Mouse (Mus musculus) CD4-positive helper T cell, adult 2 months (primary cell): Measurements from ENCODE around the gene Agpat2.

ENCODE experiments used
- DNase-seq: peaks from one replicate; pipeline ENCODE4 v3.0.0-alpha.2; 2012; ENCODE audit warnings: low read depth, missing footprints, low spot score

Agpat2 gene

DNA sequence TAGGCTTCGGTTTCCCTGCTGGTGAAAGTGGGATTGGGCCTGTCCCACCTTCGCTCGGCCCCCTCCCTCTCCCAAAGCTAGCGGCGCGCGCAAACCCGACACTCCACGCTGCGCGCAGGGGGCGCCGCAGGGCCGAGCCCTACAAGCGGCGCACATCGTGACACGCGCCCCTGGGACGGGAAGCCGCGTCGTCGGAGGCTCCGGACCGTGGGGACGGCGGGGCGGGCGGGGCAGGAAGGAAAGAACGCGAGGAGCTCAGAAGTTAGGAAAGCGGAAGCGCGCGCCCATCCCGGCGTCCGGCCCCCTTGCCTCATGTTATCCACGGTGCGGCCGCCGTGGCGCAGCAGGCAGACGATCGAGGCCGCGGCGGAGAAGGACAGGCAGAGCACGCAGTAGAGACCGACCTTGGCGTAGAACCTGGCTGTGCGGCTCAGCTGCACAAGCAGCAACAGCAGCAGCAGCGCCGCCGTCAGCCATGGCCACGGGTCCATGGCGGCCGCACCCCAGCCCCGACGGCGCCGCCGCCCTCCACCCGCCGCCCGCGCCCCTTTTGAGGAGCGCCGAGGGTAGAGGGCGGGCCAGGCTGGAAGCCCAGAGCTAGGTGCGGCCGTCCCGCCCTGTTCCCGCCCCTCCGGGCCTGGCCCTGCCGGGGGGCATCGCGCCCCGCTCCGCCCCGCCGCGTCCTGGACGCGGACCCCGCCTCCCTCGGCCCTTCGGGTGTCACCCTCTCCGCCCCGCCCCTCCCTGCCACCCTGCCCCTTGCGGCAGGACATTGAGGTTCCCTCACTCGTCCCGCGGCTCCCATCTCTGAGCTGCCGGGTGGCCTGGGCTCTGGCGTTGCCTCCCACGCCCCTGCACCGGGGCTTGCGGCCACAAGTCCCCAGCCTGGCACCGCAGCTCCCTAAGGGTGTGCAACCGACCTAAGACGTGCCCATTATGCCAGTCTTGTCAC is at the start of gene Agpat2:
Agpat2 (minus strand) TSS at position 698 of the 952 bp plus-strand sequence.
- DNase-seq: peak; percentile 87

DNA sequence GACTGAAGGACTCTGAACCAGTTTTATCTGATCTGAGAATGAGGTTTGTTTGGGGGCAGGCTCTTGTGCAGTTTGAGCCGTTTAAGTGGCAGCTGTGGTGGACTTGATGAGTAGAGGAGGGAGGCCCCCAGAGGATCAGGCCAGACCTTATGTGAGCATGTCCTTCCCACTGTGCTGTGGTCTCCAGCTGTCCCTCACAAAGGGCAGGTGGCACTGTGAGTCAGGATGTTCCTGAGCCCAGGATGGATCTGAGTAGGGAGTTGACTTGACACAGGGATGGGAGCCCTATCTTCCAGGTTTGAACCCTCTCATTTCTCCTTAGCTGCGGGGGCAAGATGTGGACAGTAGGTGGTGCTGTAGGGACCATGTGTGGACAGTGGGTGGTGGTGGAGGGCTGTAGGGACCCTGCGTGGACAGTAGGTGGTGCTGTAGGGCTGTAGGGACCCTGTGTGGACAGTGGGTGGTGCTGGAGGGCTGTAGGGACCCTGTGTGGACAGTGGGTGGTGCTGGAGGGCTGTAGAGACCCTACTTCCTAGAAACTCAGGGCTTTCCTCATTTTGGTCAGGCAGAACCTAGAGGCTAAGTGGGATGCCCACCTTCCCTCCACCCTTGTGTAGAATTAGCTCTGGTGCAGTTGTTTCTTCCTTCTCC is 42.6 kb upstream of the Agpat2 start:
- DNase-seq: peak; percentile 90

DNA sequence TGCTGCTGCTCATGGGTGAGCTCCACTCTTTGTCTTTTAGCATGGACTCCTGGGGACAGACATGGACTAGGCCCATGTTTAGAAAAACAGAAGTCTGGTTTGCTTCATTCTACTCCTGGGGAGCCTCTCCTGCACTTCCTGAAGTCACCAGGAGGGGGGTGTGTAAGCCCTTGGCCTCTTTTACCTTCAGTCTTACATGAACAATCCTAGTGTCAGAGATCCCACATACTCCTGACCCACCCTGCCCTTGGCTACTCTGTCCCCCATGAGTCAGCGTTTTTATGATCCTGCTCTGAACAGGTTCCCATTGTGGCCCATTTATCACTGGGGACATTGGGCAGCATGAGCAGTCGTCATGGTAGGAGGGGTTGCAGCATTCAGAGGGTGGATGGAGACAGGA is 39.7 kb upstream of the Agpat2 start:
- peak; percentile 68 for DNase-seq

DNA sequence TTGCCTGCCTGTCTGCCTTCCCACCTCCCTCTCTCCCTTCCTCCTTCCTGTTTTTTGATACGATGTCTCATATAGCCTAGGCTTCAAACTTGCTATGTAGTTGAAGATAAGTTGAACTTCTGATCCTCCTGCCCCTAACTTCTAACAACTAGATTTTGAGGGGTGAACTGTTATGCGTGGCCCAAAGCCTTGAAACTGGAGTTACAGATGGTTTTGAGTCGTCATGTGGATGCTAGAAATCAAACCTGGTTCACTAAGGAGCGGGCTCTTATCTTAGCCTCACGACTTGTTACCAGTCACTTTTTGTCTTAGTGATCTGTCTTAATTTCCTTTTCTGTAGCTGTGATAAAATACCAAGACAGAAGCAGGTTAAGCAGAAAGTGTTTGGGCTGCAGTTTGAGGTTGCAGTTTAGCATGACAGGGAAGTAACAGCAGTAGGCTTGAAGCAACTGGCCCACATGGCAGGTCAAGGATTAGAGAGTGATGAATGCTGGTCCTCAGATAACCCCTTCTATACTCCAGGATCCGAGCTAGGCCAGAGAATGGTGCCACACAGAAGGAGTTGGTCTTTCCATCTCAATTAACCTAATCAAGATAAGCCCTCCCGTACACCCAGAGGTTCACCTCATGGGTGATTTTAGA is 36.9 kb upstream of the Agpat2 start:
- no peak for DNase-seq

DNA sequence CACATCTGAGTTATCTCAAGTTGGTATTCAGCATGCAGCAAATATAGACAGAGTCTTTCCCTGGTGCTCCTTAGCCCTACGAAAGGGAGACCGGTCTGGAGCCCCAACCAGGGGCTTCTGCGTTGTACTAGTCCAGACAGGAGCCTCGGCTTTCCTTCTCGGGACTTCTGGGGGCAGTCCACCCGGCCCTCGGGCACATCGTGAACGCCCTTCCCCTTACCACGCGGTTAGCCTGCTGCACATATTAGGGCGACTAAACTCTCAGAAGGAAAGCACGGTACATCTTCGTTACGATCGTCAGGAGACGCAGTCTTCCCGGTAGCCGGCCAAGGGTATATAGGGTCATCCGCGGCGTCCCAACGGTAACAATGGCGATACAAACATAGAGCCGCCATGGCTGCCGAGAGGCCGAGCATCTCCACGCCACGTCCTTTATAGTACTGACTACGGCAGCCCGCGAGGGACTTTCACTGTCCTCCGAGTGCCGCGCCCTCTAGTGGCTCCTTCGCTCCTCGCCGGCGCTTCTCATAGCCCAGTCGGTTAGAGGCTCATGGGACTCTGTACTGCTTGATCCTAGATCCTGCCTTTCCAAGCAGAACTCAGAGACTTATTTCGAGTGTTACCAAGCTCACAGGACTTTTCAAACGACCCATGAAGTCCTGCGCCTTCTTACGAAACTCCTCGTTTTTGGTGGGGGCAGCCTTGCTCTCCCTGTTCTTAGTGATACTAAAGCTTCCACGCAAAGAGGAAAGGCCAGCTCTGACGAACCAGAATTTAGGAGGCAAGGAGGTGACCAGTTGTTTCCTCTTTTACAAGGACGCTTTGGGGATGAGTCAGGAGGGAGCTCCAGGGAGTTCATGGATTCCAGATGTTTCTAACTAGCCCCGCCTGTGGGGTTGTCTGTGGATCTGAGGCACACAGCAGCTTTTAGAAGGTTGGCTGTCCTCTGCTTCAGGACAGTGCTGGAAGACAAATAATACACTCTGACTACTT is 35.9 kb upstream of the Agpat2 start:
- peak; percentile 92 for DNase-seq

DNA sequence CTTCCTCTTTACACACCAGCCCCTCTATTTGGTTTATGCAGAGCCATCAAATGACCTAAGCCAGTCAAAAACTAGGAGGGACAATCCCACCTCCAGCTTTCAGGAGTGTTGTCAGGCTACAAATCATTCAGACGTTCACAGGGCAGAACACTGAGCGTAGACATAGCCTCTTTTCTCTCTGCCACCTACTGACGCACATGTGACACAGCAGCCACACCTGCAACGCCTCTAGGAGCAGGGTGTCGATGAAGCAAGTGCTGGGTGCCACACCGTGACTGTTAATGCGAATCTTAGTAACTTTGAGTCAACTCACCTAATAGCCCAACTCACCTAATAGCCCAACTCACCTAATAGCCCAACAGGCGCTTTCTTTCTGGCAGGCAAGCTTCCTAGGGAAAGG is 34.9 kb upstream of the Agpat2 start:
- DNase-seq: peak; percentile 81

DNA sequence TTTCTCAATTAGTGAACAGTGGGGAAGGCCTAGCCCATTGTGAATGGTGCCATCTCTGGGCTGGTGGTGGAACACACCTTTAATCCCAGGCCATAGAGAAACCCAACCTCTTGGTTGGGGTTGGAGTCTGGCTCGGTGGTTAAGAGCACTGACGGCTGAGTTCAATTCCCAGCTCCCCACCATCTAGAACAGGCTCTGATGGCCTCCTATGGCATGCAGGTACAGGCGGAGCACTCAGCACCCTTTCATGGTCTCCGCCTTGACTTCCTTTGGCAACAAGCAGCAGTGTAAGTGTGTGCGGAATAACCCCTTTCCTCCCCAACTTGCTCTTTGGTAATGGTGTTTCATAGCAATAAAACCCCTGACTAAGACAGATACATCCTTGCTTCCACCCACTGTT is 34.4 kb upstream of the Agpat2 start:
- no peak for DNase-seq

DNA sequence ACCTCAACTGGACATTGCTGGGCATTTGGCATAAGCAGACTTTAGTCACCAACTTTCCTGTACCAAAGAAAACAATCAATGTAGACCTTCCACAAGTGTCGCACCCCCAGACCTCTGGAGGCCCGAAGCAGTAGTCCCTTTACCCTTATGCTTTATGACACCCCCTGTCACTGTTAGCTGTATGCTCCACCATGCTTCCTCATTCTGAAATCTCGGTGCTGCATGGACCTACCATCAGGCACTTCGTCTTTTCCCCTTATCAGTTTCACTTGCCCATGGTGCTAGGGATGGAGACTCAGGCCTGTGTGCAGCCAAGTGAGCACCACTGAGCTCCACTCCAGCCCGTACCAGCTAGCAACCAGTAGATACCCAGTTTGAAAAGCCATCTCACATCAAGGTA is 33.8 kb upstream of the Agpat2 start:
- DNase-seq: no peak

DNA sequence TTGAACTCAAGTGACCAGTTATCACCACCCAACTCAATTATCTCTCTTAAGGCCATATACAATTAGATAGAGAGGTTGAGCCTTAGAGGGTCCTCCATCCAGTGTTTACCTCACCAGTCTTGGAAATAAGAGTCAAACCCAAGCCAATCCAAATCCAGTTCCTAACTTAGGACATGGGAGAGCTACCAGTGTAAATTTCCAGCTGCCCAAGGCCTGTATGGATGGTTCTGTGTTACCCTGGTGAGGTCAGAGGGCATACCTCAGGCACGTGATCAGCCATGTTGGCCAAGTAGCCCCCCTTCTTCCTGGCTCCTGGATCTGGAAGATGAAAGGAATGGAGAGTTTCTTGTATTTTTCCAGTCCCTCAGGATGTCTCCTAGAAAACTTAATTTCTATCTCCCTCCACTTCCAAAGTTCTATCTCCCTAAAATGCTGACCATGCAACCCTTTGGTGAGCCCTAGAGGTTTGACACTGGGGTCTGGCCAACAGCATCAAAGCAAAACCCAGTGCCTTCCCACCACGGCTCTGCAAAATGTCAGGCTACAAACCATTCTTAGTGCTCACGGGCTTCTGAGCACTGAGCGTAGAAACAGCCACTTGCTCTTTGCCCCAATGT is 33.2 kb upstream of the Agpat2 start:
- no peak for DNase-seq

DNA sequence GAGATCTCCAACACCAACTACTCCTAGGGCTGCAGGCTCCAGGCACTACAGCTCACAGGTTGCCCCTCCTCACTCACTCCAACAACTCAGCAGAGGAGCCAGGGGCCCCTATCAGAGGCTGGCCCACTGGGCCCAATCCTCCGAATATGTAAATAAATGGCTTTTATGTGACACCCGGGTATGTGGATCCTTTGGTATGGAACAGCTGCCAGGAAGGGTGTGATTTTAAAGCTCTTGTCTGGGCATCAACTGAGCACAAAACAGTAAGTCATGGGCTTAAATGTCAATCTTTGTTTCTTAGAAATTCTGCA is 32.1 kb upstream of the Agpat2 start:
- no peak for DNase-seq

DNA sequence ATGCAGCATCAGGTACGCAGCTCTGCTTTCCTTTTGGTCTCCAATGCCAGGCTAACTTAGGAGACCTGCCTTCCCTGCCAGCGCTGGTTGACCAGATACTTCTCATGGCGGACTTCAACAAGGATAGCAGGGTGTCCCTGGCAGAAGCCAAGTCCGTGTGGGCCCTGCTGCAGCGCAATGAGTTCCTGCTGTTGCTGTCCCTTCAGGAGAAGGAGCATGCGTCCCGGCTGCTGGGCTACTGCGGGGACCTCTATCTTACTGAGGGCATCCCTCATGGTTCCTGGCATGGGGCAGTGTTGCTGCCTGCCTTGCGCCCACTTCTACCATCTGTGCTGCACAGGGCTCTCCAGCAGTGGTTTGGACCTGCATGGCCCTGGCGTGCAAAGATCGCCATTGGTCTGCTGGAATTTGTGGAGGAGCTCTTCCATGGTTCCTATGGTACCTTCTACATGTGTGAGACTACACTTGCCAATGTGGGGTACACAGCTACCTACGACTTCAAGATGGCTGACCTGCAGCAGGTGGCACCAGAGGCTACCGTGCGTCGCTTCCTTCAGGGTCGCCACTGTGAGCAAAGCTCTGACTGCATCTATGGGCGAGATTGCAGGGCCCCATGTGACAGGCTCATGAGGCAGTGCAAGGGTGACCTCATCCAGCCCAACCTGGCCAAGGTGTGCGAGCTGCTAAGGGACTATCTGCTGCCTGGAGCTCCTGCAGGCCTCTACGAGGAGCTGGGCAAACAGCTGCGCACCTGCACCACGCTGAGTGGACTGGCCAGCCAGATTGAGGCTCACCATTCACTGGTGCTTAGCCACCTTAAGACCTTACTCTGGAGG is 31.5 kb upstream of the Agpat2 start:
- DNase-seq: no peak

DNA sequence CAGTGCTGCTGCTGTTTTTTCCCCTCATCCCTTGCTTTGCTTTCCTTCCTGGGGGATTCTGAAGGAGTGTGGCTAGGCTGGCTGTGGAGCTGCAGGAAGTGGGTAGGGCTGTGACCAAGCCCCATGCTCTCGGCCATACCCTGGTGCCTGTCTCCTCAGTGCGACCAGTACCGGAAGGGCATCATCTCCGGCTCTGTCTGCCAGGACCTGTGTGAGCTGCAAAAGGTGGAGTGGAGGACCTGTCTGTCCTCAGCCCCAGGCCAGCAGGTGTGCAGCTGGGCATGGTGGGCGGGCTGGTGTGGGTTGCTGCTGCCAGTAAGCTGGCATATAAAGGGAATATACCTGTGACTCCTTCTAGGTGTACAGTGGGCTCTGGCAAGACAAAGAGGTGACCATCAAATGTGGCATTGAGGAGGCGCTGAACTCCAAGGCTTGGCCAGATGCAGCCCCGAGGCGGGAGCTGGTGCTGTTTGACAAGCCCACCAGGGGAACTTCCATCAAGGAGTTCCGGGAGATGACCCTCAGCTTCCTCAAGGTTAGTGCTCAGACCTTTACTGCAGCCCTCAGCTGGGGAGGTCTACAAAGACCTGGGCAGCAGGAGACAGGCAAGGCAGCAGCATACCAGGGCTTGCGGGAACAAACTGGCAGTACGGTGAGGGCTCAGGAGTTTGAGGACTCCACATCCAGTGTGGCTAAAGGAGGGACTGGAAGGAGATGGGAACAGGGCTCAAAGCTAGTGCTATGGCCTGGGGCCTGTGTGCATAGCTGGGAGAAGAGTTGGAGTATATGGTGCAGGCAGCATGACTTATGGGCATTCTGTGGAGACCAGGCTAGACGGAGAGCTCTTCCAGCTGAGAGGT is 30.6 kb upstream of the Agpat2 start:
- DNase-seq: no peak

DNA sequence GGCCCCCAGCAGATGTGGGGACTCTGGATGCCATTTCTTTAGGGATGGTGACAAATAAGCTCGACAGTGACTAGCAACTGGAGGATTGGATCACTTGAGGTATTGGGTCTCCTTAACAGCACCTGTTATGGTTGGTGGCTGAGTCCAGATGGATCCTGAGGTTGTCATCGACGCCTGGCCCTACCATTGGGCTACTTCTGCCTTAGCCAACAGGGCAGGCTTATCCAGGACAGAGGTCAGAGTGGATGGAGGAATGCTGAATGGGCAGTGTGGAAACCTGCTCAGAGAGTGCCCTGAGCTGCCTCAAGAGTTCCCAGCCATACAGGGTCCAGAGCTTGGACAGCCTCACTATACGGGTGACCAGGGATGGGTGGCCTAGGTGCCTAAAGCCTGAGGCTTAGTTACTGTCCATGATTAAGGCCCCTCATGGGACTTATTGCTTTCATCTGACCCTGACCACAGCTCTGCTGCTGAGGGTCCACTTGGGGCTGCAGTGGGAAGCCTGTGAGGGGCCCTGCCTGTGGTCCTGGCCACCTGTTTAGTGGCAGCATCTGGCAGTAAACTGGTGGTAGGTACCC is 29.8 kb upstream of the Agpat2 start:
- no peak for DNase-seq

DNA sequence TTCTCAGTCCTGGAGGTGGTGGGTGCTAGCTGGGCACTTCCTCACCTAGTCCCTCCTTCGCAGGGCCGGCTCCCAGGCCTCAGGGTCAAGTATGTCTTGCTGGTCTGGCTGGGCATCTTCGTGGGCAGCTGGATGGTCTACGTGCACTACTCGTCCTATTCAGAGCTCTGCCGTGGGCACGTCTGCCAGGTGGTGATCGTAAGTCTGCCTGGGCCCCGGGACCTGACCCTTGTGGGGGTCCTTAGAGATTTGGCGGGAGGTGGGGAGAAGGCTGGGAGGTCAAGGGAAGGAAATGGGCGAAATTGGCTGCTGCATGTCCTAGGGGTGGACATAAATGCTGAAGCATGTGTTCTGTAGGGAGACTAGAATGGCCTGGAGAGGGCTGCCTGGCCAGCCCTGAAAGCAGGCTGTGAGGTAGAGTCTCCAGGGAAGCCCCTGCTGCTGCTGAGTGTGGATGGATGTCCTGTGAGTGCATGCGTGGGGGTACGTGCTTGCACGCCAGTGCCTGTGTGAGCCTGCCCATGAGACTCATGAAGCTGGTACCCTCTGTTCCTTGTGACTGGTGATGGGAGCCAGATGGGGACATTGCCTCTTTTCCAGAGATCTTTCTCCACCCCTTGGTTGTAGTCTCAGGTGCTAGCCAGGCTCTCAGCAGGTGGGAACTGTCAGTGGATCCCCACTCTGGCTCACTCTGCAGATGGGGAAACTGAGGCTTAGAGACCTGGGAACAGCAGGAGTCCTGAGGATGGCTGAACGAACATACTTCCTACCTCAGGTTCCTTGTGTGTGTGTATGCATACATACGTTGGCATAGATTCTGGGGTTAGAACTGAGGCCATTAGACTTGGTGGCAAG is 28.6 kb upstream of the Agpat2 start:
- no peak for DNase-seq

DNA sequence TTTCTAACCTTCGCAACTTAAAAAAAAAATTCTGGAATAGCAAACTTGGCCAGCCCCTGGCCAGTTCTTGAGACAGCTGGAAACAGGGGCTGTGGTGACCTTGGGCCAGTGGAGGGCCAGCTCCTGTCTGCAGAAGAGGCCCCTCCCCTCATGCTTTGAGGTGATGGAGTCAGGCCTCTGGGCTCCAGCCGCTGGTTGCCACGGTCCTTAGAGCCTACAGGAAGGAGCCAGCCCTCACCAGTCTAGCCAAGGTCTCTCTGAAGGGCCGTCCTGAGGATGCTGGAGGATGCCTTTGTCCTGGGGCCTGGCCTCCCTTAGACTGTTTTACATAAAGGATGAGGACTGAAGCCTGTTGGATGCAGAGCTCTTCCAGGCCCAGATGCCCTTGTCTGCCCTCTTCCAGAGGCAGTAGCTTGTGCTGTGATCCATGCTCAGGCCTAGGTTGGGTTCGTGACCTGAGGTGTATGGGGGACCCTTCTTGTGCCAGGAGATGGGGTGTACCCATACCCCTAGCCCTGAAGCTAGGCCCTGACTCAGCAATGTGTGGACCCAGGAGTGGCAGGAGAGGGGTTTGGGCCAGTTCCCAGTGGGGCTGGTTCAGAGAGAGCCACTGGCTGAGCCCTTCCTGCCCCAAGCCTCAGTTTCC is 24.7 kb upstream of the Agpat2 start:
- no peak for DNase-seq

DNA sequence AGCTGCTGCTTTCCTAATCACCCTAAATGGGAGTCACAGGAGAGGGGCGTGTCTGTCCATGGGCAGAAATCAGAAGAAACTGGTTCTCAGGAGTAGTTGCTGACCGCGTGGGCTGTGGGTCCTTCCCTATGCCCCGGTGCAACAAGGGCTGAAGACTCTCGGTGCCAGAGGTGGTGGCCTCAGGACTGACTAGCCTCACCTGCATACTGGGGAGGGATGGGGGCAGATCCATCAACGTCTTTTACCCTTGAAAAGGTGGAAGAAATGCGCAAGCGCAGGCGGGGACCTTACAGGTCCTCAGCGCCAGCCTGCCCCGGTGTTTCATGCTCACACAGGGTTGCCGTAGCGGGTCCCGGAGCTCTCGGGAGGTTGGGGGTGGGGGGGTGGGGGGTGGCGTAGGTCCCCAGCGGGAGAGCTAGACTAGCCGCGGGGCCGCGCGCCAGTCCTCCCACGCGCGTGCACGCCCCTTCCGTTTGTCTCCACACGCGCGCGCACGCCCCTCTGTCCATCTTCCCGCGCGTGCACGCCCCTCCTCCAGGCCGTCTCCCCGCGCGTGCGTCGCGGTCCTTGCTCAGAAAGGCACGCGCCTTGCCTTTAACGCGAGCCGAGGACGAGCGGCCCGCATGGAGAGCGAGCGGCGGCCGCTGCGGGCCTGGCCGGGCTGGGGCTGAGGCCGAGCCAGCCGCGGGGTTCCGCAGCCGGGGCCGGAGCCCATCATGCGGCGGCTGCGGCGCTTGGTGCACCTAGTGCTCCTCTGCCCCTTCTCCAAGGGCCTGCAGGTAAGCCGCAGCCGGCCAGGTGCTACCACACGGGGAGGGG is 23.9 kb upstream of the Agpat2 start, which contains the start of gene Fam69b:
Fam69b (plus strand) TSS at position 537 of the 819 bp plus-strand sequence.
- peak; percentile 83 for DNase-seq
